Mouse (Mus musculus): ENCODE results near the gene Dennd2c. TPM values are rescaled to one million over a fixed set of nuclear protein-coding genes. Genes with fewer than 3 reads are reported as not detected.

The Dennd2c gene
- polyA plus RNA-seq, 1 experiment from 2014 or later: 3.0 TPM

Other genes with a start within 250 kb of the Dennd2c start
- gene Sycp1, start 166.5 kb upstream of the Dennd2c start, polyA plus RNA-seq (2015; fragmentation: Nextera tagmentation; extraction: Ambion mirVana): not detected in 2 replicates
- 0.17 and 0.36 TPM in 2 replicates for gene Nr1h5, start 138.5 kb upstream of the Dennd2c start, polyA plus RNA-seq (2015; fragmentation: Nextera tagmentation; extraction: Ambion mirVana)
- 64.5 and 70.0 TPM in 2 replicates for gene Sike1, start 106.9 kb upstream of the Dennd2c start, polyA plus RNA-seq (2015; fragmentation: Nextera tagmentation; extraction: Ambion mirVana)
- 249 and 271 TPM in 2 replicates for gene Csde1, start 82.2 kb upstream of the Dennd2c start, polyA plus RNA-seq (2015; fragmentation: Nextera tagmentation; extraction: Ambion mirVana)
- 82.4 and 83.1 TPM in 2 replicates for gene Nras, start 44.3 kb upstream of the Dennd2c start, polyA plus RNA-seq (2015; fragmentation: Nextera tagmentation; extraction: Ambion mirVana)
- gene Ampd1, start 28.6 kb upstream of the Dennd2c start, polyA plus RNA-seq (2015; fragmentation: Nextera tagmentation; extraction: Ambion mirVana): 0.09 and 0.16 TPM in 2 replicates
- gene Bcas2, start 69.1 kb downstream of the Dennd2c start, polyA plus RNA-seq (2015; fragmentation: Nextera tagmentation; extraction: Ambion mirVana): 121 and 139 TPM in 2 replicates
- gene Trim33, start 176.7 kb downstream of the Dennd2c start, polyA plus RNA-seq (2015; fragmentation: Nextera tagmentation; extraction: Ambion mirVana): 9.8 and 11.8 TPM in 2 replicates

Measured in heart, embryonic 13.5 days (tissue).